Mouse (Mus musculus) natural killer cell, adult 2 months (primary cell): ENCODE data around the gene Mfsd14b.

ENCODE experiments used
- DNase-seq, 2 experiments: peaks; one replicate each; pipeline ENCODE4 v3.0.0; 2022; ENCODE audit warnings: low spot score in 2 of 2

The Mfsd14b gene

DNA sequence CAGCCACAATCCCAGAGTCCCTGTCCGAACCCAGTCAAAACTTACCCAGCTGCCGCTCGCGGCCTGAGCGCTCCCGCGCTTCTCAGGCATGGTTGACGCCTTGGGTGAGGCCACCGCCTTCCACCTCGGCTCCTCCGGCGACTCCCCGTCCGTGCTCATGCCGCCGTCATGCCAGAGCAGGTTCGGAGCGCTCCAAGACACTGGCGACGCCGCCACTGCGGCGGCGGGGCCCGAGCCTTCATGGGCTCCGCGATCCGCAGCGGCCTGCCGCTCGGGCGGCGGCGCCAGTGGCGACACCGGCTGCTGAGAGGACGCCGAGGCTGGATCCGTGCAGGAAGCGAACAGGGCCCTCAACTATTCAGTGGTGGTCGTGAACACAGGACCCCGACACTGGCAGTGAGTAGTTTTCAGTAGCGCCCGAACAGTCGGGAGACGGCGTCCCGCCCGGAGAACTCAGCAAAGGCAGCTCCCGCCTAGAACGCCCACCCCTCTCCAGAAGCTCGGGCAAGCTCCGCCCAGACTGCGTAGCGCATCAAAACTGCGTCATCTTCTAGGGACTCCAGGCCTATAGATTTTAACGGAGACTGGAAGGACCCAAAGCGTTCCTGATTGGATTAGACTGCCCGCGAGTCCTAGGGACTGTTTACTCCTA is at the start of gene Mfsd14b:
TSS of gene Mfsd14b (minus strand) at position 517 of the 652 bp plus-strand sequence.
- DNase-seq, result peak; percentile 78 to 85

- DNase-seq, result no peak
Measured at GRCm38 (mm10) chr13:65149940-65150339, 37.2 kb upstream of the Mfsd14b start, which contains the start of gene Olfr466. TSS of gene Olfr466 (plus strand) at chr13:65150240.

- no peak for DNase-seq
Measured at GRCm38 (mm10) chr13:65137789-65138188, 25.0 kb upstream of the Mfsd14b start, which contains the start of gene Olfr465-ps1. TSS of gene Olfr465-ps1 (plus strand) at chr13:65138089.

- no peak for DNase-seq
Measured at GRCm38 (mm10) chr13:65127063-65127847, 14.5 kb upstream of the Mfsd14b start.

DNA sequence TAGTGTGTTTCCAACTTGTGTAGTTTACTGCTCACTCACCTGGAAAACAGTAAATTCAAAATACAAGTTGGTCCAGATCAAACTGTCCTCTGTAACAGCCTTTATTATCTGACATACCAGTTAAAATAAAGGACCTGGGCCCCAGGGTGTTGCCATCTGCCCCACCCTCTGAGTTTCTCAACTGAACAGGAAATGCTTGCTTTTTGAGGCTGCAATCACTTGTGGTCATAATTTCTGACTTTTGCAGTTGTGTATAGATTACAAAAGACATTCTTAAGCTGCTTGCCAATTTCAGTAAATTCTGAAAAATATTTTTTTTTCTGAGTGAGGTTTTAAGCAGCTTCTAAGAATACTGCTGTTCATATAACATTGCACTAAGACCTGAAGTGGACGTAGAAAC is 9.3 kb upstream of the Mfsd14b start:
- DNase-seq, result no peak

DNA sequence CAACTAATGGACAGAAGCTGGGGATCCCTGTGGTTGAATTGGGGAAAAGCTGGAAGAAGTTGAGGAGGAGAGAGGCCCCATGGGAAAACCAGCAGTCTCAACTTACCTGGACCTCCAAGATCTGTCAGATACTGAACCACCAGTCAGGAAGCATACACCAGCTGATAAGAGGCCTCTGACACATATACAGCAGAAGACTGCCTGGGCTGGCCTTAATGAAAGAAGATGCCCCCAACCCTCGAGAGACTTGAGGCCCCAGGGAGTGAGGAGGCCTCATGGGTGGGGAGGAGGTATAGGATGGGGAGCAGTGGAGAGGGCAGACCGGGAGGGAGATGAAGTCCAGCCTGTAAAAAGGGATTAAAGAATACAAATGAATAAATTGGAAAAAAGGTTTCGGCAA is 8.2 kb upstream of the Mfsd14b start:
- DNase-seq, result no peak

- no peak for DNase-seq
Measured at GRCm38 (mm10) chr13:65113239-65113638, 464 bp upstream of the Mfsd14b start.

- peak; percentile 13 to 24 for DNase-seq
Measured at GRCm38 (mm10) chr13:65111961-65112360, 814 bp downstream of the Mfsd14b start.

- peak in 1 of 2 experiments; percentile 26 for DNase-seq
Measured at GRCm38 (mm10) chr13:65101232-65101631, 11.5 kb downstream of the Mfsd14b start.

DNA sequence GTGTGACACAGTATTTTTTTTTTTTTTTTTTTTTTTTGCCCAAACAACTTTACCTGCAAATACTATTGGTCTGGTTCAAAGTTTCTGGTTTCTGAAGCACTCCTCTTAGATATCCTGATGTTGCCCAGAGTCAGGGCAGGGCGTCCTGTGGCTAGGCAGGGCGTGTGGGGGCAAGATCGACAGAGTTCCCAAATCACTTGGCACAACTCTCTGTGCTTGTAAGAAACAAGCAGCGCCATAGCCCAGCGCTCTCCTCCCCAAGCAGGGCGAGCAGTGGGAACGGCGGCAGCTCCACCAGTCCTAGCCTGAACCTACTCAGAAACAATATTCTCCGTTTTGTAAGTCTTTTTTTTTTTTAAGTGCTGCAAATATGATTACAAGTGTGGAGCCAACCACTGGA is 12.1 kb downstream of the Mfsd14b start:
- DNase-seq, result no peak

- DNase-seq, result no peak
Measured at GRCm38 (mm10) chr13:65097018-65097417, 15.8 kb downstream of the Mfsd14b start.

- no peak for DNase-seq
Measured at GRCm38 (mm10) chr13:65095923-65096322, 16.9 kb downstream of the Mfsd14b start.

GRCm38 (mm10) chr13:65069969-65070368 is 42.8 kb downstream of the Mfsd14b start:
- no peak for DNase-seq

DNA sequence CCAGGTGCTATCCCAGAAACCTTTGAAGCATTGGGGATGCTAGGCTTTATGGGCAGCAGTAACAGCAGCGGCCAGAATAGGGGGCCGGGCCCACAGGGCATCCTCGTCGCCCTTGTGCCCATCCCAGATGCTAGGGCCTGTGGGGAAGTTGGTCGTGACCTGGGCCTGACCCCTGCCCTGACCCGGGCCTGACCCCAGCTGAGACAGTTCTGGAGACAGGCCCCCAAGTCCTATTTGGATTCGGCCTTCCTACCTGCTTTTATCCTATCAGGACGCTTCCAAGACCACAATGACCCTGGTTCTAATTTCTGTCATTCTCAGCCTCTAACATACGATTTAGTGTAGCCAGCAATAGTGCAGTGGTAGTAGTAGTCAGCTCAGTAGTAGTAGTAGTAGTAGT is 60.1 kb downstream of the Mfsd14b start, which contains the start of gene Prss47:
TSS of gene Prss47 (minus strand) at position 101 of the 400 bp plus-strand sequence.
- no peak for DNase-seq

GRCm38 (mm10) chr13:65035057-65035456 is 77.7 kb downstream of the Mfsd14b start:
- no peak for DNase-seq

- DNase-seq, result no peak
Measured at GRCm38 (mm10) chr13:65032758-65033157, 80.0 kb downstream of the Mfsd14b start, which contains the start of gene Spata31d1c. TSS of gene Spata31d1c (plus strand) at chr13:65033058.
